Mouse (Mus musculus) T-cell, adult 2 months (primary cell): ENCODE measurements around the gene Pyroxd1.

Source experiments
- DNase-seq: peaks from one replicate; pipeline ENCODE4 v3.0.0; 2022; ENCODE audit warnings: low spot score

The Pyroxd1 gene

DNA sequence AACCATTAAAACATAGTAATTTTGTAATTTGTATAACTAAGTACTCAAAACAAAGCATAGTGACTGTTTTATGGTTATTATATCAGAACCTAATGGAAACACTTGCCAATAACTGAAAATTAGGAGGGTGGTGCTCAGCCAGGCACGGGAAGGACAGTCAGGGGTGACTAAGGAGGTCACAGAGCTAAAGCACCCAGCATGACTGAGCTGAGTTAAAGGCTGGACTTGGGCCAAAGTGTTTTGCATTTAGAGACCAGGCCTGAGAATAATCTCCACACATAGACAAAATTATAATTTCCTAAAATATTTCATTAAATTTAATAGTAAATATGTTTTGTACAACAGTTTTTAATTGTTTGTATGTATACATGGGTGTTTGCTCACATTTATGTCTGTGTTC is 31.6 kb downstream of the Pyroxd1 start:
- DNase-seq = no peak

DNA sequence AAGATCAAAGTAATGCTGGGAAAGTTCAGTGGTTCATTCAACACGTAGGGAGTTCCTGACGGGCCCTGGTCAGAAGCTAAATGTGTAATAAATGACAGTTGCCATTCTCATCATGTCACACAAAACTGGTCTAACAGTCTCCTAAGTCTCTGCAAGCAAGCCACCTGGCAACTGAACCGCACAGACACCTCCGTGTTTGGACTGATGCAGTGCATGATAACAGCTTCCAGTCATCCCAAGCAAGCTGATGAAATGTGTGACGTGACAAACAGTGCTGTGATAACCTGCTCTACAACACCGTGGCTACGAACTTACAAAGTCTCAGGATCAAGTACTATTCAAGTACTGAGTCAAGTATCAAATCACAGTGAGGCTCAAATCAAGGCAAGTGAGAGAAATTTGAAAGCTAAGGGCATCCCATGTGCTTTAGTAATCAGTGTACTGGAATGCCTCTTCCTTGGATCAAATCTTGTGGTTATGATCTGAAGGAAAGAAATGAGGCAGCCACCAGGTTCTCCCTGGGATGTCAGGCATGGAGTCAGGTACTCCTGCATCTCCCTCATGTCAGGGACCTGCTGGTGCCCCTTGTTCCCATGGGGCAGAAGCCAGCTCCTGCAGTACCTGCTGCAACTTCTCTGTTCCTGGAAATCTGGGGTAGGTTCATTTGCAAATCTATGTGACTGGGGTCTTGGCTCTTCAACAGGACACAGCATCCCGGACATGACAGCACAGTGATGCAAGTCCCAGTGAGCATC is 33.3 kb downstream of the Pyroxd1 start:
- no peak for DNase-seq

DNA sequence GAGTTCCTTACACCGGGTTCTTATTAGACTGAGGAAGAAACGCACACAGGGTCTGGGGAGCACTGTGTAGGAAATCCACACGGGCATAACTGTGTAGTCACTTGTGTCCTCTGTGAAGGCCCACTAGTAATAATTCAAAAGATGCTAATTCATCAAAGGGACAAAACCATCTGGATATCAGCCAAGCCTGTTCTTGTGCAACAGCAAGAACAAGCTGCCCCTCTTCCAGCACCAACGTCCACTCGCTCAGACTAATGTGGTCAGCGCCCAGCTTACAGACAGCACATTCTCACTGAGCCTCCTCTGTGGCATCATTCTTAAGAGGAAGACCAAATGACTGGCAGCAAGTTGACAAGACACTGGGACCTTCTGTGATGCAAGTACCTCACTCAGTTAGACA is 34.5 kb downstream of the Pyroxd1 start:
- DNase-seq = no peak

DNA sequence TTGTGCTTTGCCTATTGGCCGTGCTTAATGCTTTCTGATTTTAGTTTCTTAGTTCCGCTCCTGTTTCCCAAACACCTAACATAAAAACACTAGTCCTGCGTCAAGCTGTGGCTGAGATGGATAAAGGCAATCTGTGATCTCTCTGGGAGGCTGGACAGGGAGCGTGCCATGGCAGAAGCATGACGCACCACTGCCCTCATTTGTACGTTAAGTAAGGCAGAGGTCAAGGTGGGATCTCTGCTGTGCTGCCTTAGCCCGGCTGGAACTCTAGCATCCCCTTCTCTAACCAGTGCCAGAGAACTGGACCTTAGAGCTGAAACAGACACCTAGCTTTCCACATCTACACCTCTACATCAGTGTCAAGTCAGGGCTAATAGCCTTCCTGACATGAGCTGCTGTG is 36.2 kb downstream of the Pyroxd1 start:
- no peak for DNase-seq

DNA sequence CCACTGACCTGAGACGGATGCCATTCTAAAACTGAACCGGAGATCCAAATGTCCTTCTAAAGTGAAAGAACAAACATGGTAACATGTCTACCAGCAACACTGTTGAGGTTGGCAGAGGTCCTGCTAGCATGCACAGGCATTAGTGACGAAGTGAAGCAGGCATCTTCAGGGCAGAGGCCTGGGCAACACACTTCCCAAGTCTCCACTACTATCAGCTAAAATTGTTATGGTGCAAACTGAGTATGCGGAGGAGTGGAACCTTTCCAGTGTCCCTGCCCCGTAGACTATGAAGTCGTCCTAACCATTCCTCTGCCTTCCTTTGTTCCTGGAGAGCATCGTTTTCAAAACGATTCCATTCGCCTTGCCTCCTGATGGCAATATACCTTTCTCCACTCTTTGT is 39.1 kb downstream of the Pyroxd1 start:
- no peak for DNase-seq

DNA sequence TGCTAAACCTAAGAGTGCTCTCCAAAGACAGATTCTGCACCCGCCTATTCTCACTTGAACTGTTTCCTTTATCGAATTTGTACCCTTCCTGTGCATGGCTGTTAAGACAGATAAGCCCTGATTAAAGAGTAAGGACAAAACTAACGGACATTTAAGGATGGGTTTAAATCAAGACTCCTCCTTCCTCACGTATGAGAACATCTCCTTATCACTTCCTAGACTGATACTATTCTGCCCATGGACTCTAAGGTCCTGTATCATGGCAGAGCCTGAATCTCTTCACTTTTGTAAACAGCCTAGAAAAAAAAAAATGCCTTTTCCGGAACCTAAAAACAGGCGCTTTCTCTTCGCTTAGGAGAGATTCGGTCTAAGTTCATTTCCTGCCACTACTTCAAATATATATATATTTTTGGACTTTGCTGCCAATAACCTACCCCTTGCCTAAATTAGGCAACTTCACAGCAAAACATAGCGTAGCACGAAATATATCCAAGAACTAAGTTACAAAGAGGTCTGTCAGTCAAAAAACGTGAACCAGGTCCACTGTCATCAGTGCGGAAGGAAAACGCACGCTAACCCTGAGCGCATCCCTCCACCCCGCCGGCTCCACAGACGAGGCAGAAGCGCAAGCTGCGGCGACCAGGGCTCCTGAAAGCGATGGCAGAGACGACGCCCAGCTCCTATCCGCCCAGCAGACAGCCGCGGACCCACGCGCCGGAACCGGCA is 41.0 kb downstream of the Pyroxd1 start:
- DNase-seq = peak; percentile 8

DNA sequence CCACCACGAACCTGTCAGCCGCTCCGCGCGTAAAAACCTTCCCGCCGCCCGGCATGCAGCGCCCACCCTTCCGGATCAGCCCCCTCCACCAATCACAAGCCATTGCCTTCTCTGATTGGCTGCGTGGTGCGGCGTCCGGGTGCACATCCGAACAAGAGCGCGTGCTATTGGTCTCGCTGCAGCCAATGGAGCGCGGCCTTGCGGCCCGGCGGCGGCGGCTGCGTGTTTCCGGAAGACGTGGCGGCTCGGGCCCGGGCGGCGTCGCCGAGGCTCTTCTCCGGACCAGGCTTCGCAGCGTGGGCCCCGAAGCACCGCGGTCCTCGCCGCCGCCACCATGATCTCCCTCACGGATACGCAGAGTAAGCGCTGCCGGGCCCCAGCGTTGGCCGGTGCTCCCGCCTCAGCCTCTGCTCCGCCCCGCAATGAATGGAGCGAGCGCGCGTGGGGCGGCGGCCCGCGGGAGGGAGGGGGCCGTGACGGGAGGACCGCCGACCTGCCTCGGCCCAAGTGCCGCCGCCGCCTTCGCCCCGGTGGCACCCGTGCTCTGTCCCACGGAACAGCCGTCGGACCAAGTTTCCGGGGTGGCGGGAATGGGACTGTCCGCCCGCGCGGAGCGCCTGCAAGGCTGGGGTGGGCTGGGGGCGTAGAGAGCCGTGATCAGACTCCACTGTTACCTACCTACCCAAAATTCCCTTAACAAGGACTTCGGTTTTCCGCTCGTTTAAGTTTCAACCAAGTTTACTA is 41.7 kb downstream of the Pyroxd1 start, which contains the start of the genes Recql and Golt1b:
Gene Recql, minus strand, starts transcription at position 77 of the 744 bp plus-strand sequence.
Gene Golt1b, plus strand, starts transcription at position 211 of the 744 bp plus-strand sequence.
- DNase-seq = peak; percentile 99

DNA sequence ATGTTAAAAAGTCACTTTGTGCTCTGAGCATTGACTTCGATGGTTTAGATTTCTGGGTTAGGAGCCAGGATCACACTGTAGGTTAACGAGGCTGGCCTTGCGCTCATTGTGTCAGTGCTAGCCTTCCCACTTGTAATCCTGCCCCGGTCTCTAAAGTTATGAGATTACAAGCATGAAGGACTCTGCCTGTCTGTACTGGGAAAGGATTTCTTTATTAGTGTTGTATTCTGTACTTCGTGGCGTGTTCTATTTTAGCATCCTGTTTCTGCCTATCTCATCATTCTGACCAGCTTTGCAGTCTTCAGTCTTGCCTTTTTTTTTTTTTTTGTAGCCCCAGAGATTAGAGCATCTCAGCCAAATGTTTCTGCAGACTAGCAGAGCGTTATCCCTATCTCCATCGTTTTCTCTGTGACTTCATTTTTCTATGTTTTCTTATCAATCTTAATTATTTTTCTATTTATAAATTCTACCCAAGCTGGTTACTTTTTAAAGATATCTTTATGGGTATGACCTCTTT is 42.4 kb downstream of the Pyroxd1 start:
- DNase-seq = no peak

DNA sequence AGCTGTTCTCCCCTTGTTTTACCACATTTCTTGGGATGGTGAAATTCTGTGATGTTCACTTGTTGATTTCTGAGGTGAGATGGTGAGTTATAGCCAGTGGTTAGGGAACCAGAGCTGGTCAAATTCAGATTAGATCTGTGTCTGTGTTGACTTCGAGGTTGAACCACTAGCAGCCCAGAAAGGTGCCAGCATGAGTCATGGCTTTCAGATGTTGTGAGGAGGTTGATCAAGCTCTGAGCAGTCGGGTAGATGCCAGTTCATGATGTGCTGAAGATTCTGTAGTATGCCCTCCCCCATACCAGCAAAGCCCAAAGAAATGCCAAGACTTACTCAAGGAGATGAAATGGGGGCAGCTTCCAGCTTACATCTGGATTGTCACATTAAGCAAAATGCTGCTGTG is 43.6 kb downstream of the Pyroxd1 start:
- DNase-seq = no peak

DNA sequence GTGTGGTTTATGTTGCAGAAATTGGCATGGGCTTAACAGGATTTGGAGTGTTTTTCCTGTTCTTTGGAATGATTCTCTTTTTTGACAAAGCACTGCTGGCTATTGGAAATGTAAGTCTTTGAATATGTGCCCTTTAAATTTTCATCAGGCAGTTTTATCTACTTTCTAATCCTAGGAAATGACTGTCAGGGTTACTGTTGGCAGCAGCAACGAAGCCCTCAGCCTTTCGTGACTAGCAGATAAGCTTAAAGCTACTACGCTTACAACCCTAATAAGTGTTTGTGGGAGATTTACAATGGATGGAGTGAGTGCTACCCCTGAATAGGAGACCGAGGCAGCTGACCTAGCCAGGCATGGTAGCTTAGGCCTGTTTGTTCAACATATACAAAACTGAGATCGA is 46.9 kb downstream of the Pyroxd1 start:
- DNase-seq = no peak

DNA sequence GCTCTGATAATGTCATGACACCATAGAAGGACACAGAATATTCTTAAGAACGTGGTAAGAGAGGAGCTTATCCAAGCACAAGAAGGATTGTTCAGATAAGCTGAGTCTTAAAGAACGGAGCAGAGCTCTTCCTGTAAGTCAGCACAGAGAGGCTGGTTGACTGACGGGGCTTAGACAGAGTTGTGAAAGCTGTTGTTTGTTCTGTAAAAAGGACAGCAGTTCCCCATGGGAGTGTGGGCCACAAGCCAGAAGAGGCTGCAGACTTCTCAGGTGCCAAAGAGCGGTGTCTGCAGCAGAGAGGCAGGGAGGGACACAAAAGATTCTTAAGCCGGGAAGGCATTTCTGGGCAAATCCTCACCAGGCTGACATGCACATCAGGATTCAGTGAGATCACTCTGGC is 49.2 kb downstream of the Pyroxd1 start:
- DNase-seq = no peak

DNA sequence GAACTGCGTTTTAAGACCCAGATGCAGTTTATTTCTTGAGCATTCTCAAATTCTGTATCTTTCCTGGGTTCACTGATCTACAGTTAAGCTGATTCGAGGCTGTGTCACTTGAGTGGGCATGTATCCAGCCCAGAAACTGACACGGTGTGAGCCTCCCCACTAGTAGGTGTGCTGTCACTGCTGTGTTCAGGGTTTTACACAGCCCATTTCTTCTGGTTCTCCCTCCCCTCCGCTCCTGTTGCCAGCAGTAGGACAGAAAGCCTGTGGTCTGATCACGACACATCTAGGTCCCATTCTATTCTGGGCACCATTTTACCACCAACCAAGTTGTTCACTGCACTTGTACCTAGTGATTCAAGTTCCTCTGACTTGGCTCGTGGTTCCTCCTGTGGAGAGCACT is 50.3 kb downstream of the Pyroxd1 start:
- no peak for DNase-seq

DNA sequence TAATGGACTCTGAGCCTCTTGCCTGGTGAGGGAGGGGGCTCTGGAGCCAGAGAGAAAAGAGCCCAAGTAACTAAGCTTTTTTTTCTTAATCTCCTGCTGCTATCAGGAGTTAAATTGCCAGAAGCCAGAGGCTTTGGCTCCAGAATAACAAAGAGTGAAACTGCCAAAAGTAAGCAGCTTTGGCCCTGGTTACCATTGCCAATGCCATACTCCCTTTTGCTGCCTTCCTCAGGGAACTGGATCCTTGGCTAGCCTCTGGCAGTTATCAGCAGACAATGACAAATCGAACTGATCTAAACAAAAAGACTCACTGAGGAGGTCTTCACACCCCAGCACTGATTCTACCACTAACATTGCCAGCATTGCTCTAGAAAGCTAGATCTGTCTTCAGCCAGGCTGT is 65.7 kb downstream of the Pyroxd1 start:
- DNase-seq = no peak
